Mouse (Mus musculus): ENCODE measurements around the gene Fkbp15.

Fkbp15 gene

GRCm38 (mm10) chr4:62251776-62252175 is 108.6 kb downstream of the Fkbp15 start:
- POLR2A ChIA-PET: interaction anchor here in 2 of 4 experiments (0.7 to 3.3 kb wide), 9 partner anchors 9 to 156 kb away, joined by 3 to 13 read pairs (median 3); no protein-coding TSS in a partner anchor
- CTCF ChIA-PET: interaction anchor here (0.6 to 2.7 kb wide), 7 partner anchors 11 to 177 kb away, joined by 3 to 18 read pairs (median 4); partner anchors contain the start of gene Slc31a2 (in 1 of the 4)

DNA sequence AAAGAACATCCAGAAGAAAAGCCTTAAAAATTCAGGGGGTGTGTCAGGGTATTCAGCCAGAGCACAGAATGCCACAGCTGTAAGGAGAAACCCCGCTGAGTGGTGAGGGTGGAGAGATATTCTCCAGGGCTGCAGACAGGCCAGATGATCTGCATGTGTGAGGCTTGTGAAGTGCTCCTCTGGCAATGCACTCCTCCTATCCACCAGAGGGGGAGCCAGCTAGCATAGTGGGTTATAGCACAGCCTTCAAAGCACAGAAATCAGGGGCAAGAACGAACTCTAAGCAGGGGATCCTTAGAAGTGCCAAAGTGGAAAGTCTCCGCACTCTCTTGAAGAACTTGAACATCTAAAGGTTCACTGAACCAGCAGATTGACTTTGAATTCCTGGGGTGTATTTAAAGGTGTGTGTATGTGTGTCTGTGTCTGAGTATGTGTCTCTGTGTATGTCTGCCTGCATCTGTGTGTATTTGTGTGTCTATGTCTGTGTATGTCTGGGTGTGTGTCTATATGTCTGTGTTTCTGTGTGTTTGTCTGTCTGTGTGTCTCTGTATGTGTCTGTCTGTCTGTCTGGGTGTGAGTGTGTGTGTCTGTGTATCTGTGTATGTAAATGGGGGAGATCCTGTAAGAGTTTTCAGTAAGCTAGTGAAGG is 109.3 kb downstream of the Fkbp15 start:
- ChIA-PET CTCF (interaction anchor here in 3 of 4 experiments (0.7 to 2.7 kb wide), 8 partner anchors 12 to 157 kb away, joined by 3 to 18 read pairs (median 4); partner anchors contain the start of genes Cdc26 (in 1 of the 3), Prpf4 (in 1 of the 3) and Slc31a2 (in 1 of the 3)), POLR2A (interaction anchor here in 3 of 4 experiments (0.6 to 3.3 kb wide), 16 partner anchors 9 to 399 kb away, joined by 3 to 13 read pairs (median 3); partner anchors contain the start of genes Slc31a2 (in 2 of the 3), Fkbp15 (in 1 of the 3) and Slc31a1 (in 1 of the 3))

Data from embryonic stem cell, embryonic (primary cell).